Mouse (Mus musculus) C2C12 (cell line): ENCODE data around the gene Wfdc18.

ENCODE experiments used
- CEBPB ChIP-seq: IDR thresholded peaks from one replicate; pipeline ENCODE4 v1.6.1; 2011; ENCODE audit warnings: low read depth, mild to moderate bottlenecking, control low read depth, moderate library complexity
- CTCF ChIP-seq: IDR thresholded peaks from one replicate; pipeline ENCODE4 v1.5.1; 2011; ENCODE audit not compliant: control insufficient read depth, insufficient read depth, insufficient read length
- MAX ChIP-seq: IDR thresholded peaks from one replicate; pipeline ENCODE4 v1.6.1; 2011; ENCODE audit warnings: mild to moderate bottlenecking, control low read depth

GRCm38 (mm10) chr11:83731116-83731515 is 22.3 kb downstream of the Wfdc18 start:
- TF ChIP-seq CTCF: no peak
- TF ChIP-seq MAX: no peak
- no peak for TF ChIP-seq CEBPB
